Mouse (Mus musculus) skeletal muscle tissue, adult 2 months (tissue): ENCODE measurements around the gene Rnf38.

Source experiments
- DNase-seq: peaks from one replicate; pipeline ENCODE4 v3.0.0-alpha.2; 2012; ENCODE audit warnings: low read depth, low spot score

Gene Rnf38

GRCm38 (mm10) chr4:44119410-44120201 is 114.0 kb downstream of the Rnf38 start:
- peak; percentile 42 for DNase-seq

DNA sequence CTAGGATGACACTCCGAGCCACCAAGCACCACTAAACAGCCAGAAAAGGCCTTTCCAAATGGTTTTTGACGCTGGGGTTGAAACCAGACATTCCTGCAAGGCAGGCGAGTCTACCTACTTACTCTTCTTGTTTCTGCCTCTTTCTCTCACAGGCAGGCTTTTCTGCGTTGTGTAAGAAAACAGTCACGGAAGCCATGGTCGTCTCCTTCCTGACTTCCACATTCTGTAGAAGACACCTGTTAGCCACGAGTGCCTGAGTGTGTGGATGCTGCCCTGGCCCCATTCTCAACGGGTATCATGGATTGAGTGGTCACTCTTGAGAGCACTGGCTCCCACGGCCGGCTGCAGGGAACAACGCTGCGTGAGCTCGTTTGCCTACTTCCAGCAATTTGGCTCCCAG is 118.5 kb downstream of the Rnf38 start:
- DNase-seq, result no peak

- no peak for DNase-seq
Observed at GRCm38 (mm10) chr4:44113393-44114138, 120.0 kb downstream of the Rnf38 start.

DNA sequence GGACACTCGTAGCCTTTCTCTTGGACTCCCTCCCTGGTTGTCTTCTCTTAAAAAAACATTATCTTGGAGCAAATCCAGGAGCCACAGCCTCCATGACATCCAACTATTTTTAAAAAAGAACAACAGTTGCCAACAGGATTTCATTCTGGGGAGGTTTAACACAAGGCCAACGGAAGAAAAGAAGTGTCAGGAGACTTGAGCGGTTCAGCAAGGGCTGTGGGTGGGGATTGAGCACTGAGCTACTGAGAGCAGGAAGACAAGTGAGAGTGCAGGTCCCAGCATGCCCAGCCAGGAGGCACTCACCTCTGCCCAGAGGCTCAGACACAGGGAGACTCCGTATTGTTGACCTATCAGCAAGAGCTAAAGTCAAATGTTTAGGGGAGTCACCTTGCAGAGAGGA is 120.8 kb downstream of the Rnf38 start:
- no peak for DNase-seq

DNA sequence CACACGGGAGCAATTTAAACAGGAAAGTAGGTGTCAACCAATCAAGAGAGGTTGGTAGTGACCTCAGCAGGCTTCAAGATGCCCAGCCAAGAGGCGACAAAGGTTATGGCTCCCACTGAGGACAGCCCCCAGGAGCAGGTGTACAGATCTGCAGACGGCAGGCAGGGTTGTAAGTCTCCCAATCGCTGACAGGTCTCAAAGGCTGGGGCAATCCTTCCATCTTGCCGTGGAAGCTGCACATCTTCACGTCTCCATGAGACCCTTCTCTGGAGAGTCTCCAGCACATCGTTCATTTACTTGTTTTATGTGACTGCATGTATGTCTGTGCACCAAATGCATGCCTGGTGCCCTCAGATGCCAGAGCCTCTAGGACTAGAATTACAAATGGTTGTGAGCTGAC is 122.8 kb downstream of the Rnf38 start:
- no peak for DNase-seq

GRCm38 (mm10) chr4:44108297-44108696 is 125.3 kb downstream of the Rnf38 start:
- no peak for DNase-seq

DNA sequence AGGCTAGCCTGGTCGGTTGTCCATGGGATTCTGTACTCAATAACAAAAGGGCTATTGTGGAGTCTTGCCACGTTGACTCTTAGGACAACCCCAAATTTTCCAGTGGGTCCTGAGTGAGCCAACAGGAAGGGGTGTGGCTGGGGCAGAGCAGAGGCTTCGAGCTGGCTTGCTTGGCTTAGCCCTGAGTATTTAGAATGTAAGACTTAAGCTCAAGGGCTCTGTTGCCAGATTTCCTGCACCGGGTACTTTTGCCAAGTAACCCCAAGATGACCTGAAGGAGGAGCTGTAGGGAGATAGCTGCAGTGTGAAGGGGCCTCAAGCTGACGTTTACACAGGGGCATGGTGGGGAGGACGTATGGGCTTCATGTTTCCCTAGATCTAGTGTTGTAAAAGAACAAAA is 126.2 kb downstream of the Rnf38 start:
- no peak for DNase-seq

GRCm38 (mm10) chr4:44106297-44106821 is 127.2 kb downstream of the Rnf38 start:
- DNase-seq, result no peak

GRCm38 (mm10) chr4:44104195-44104917 is 129.2 kb downstream of the Rnf38 start:
- no peak for DNase-seq

DNA sequence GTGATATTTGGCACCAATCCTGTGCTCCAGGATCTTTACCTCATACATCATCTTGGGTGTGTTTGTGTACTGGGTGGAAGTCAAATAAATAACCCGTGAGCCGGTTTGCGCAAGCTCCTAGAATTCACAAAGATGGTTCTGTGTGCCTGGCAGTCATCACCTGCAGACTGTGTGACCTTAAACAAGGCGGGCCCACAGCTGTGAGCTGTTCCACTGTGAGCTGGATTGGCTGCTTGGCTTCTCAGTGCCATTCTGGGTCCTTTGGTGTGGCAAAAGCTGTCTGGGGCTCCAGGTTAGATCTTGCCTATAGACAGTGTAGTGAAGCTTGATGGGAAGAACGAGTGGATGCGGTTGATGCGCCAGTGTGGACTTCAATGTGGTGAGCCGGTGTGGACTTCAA is 130.0 kb downstream of the Rnf38 start:
- no peak for DNase-seq

DNA sequence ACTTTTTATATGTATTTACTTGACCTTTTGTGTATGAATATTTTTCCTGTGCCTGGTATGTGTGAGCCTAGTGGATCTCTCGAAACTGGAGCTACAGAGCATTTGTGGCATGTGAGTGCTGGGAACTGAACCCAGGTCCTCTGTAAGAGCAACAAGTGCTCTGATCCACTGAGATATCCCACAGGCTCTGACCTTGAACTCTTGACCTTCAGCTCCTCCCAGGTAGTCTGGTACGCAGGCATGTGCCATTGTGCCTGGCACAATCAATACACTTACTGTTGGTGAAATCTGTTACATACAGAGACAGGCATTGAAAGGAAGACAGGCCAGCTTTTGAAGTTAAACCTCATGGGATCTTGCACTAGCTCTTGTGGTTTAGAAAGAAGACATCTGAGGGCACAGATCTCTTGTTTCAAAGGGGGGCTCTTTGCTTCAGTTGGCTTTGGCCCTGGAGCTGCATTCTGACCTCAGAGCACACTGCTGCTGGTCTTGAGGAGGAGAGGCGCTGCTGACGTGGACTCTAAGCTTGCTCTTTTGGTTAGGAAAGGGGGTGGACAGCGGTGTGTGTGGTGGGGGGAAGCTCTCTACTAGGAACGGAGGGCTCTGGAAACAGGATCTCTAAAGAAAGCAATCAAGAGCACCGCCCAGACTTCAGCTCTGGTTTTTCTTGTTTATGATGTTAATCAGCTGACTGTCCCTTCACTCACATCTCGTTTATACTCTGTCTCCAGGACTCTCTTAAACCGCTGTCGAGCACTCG is 135.8 kb downstream of the Rnf38 start:
- DNase-seq, result no peak

GRCm38 (mm10) chr4:44094475-44094874 is 139.1 kb downstream of the Rnf38 start:
- no peak for DNase-seq

DNA sequence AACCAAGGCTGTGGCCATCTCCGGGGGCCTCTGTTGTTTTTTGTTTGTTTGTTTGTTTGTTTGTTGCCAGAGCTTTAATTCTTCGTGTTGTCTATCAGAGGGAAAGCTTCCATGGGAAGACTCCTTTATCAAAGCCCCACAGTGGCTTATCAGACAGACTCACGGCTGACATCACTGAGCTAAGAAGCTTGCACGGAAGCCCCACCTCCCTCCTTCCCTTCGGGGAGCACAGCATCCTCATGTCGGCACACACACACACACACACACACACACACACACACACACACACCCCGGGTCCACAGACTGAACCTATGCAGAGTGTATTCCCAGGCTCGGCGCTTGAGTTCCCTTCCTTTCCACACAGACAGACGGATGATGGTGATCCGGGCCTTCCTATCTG is 141.2 kb downstream of the Rnf38 start:
- DNase-seq, result no peak

DNA sequence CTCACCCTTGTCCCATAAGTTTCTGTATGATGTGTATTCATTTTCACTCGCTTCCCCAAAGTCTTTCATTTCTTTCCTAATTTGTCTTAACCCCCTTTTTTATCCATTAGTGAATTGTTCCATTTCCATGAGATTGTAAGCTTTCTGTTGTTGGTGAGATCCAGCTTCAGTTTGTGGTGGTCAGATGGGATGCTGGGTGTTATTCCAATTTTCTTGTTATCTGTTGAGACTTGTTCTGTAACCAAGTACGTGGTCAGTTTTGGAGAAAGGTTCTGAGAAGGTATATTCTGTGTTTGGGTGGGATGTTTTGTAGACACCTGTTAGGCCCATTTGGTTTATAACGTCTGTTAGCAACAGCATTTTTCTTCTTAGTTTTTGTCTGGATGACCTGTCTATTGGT is 148.0 kb downstream of the Rnf38 start:
- DNase-seq, result no peak

- no peak for DNase-seq
Observed at GRCm38 (mm10) chr4:44084602-44085325, 148.8 kb downstream of the Rnf38 start.

GRCm38 (mm10) chr4:44083945-44084344 is 149.6 kb downstream of the Rnf38 start, which contains the start of gene Gne:
Gene Gne, minus strand, starts transcription at chr4:44084177.
- no peak for DNase-seq

GRCm38 (mm10) chr4:44078358-44078933 is 155.1 kb downstream of the Rnf38 start:
- no peak for DNase-seq
